Mouse (Mus musculus): ENCODE results near the gene Rtn1. TPM values are rescaled to one million over a fixed set of nuclear protein-coding genes. Genes with fewer than 3 reads are reported as not detected.

The Rtn1 gene
- polyA plus RNA-seq, 1 experiment from 2014 or later = 3.6 TPM

GRCm38 (mm10) chr12:72285366-72286345 lies 123.2 kb downstream of the Rtn1 start:
- Histone ChIP-seq H3K9ac (ENCODE audit: low read depth, low read length) (no peak overlapping the region), H3K36me3 (ENCODE audit: control insufficient read depth, insufficient read depth, low read length) (no peaks in the 10 kb centered on the region), H3K4me2 (replicated peaks; ENCODE audit: low read depth, low read length) (no peak overlapping the region), H3K27ac (ENCODE audit: low read depth, low read length) (no peak overlapping the region), H3K9me3 (ENCODE audit: control insufficient read depth, low read length) (no peaks in the 10 kb centered on the region), H3K27me3 (ENCODE audit: control insufficient read depth, insufficient read depth, low read length) (no peaks in the 10 kb centered on the region), H3K4me1 (ENCODE audit: control insufficient read depth, insufficient read depth, low read length) (no peaks in the 10 kb centered on the region), H3K4me3 (ENCODE audit: low read length) (no peak overlapping the region)
- ATAC-seq (ENCODE audit: low FRiP score, low TSS enrichment) = no peak
- WGBS = 86% methylated on average over 25 of the region's 25 CpGs

- no peaks in the 10 kb centered on the region for H3K9me3 ChIP-seq (ENCODE audit: control insufficient read depth, low read length)
- no peak overlapping the region for H3K9ac ChIP-seq (ENCODE audit: low read depth, low read length)
- no peaks in the 10 kb centered on the region for H3K27me3 ChIP-seq (ENCODE audit: control insufficient read depth, insufficient read depth, low read length)
- ATAC-seq (ENCODE audit: low FRiP score, low TSS enrichment) = no peak
- no peaks in the 10 kb centered on the region for H3K36me3 ChIP-seq (ENCODE audit: control insufficient read depth, insufficient read depth, low read length)
- WGBS = 89% methylated on average over 7 of the region's 7 CpGs
- no peak overlapping the region for H3K4me2 ChIP-seq (replicated peaks; ENCODE audit: low read depth, low read length)
- no peaks in the 10 kb centered on the region for H3K4me1 ChIP-seq (ENCODE audit: control insufficient read depth, insufficient read depth, low read length)
- H3K4me3 ChIP-seq (ENCODE audit: low read length) = no peak overlapping the region
- H3K27ac ChIP-seq (ENCODE audit: low read depth, low read length) = no peak overlapping the region
Observed at GRCm38 (mm10) chr12:72284576-72284975, 124.3 kb downstream of the Rtn1 start.

- no peak overlapping the region for H3K4me2 ChIP-seq (replicated peaks; ENCODE audit: low read depth, low read length)
- no peak for ATAC-seq (ENCODE audit: low FRiP score, low TSS enrichment)
- no peak overlapping the region for H3K9ac ChIP-seq (ENCODE audit: low read depth, low read length)
- no peaks in the 10 kb centered on the region for H3K4me1 ChIP-seq (ENCODE audit: control insufficient read depth, insufficient read depth, low read length)
- no peaks in the 10 kb centered on the region for H3K27me3 ChIP-seq (ENCODE audit: control insufficient read depth, insufficient read depth, low read length)
- no peaks in the 10 kb centered on the region for H3K36me3 ChIP-seq (ENCODE audit: control insufficient read depth, insufficient read depth, low read length)
- no peak overlapping the region for H3K27ac ChIP-seq (ENCODE audit: low read depth, low read length)
- H3K4me3 ChIP-seq (ENCODE audit: low read length) = no peak overlapping the region
- no peaks in the 10 kb centered on the region for H3K9me3 ChIP-seq (ENCODE audit: control insufficient read depth, low read length)
- 68% methylated on average over 5 of the region's 5 CpGs for WGBS
Observed at GRCm38 (mm10) chr12:72279129-72279875, 129.6 kb downstream of the Rtn1 start.

- no peak for ATAC-seq (ENCODE audit: low FRiP score, low TSS enrichment)
- 77% methylated on average over 13 of the region's 13 CpGs for whole genome bisulfite sequencing
- H3K27ac ChIP-seq (ENCODE audit: low read depth, low read length) = no peak overlapping the region
Observed at GRCm38 (mm10) chr12:72273721-72274414, 135.0 kb downstream of the Rtn1 start.

GRCm38 (mm10) chr12:72267614-72268013 lies 141.2 kb downstream of the Rtn1 start:
- H3K27me3 ChIP-seq (ENCODE audit: control insufficient read depth, insufficient read depth, low read length) = no peaks in the 10 kb centered on the region
- H3K4me2 ChIP-seq (replicated peaks; ENCODE audit: low read depth, low read length) = no peak overlapping the region
- no peak overlapping the region for H3K27ac ChIP-seq (ENCODE audit: low read depth, low read length)
- H3K9me3 ChIP-seq (ENCODE audit: control insufficient read depth, low read length) = no peaks in the 10 kb centered on the region
- H3K9ac ChIP-seq (ENCODE audit: low read depth, low read length) = no peak overlapping the region
- no peak overlapping the region for H3K4me3 ChIP-seq (ENCODE audit: low read length)
- 79% methylated on average over 2 of the region's 2 CpGs for WGBS
- no peaks in the 10 kb centered on the region for H3K4me1 ChIP-seq (ENCODE audit: control insufficient read depth, insufficient read depth, low read length)
- no peak for ATAC-seq (ENCODE audit: low FRiP score, low TSS enrichment)
- H3K36me3 ChIP-seq (ENCODE audit: control insufficient read depth, insufficient read depth, low read length) = no peaks in the 10 kb centered on the region

More at GRCm38 (mm10) chr12:72273721-72274414, 135.0 kb downstream of the Rtn1 start:
- no peak overlapping the region for H3K4me2 ChIP-seq (replicated peaks; ENCODE audit: low read depth, low read length)
- H3K4me1 ChIP-seq (ENCODE audit: control insufficient read depth, insufficient read depth, low read length) = no peaks in the 10 kb centered on the region
- no peaks in the 10 kb centered on the region for H3K27me3 ChIP-seq (ENCODE audit: control insufficient read depth, insufficient read depth, low read length)
- no peak overlapping the region for H3K9ac ChIP-seq (ENCODE audit: low read depth, low read length)
- no peaks in the 10 kb centered on the region for H3K36me3 ChIP-seq (ENCODE audit: control insufficient read depth, insufficient read depth, low read length)
- H3K9me3 ChIP-seq (ENCODE audit: control insufficient read depth, low read length) = no peaks in the 10 kb centered on the region
- H3K4me3 ChIP-seq (ENCODE audit: low read length) = no peak overlapping the region

GRCm38 (mm10) chr12:72265261-72266228 lies 143.3 kb downstream of the Rtn1 start:
- H3K4me2 ChIP-seq (replicated peaks; ENCODE audit: low read depth, low read length) = no peak overlapping the region
- no peaks in the 10 kb centered on the region for H3K36me3 ChIP-seq (ENCODE audit: control insufficient read depth, insufficient read depth, low read length)
- no peak overlapping the region for H3K27ac ChIP-seq (ENCODE audit: low read depth, low read length)
- no peak for ATAC-seq (ENCODE audit: low FRiP score, low TSS enrichment)
- no peaks in the 10 kb centered on the region for H3K27me3 ChIP-seq (ENCODE audit: control insufficient read depth, insufficient read depth, low read length)
- no peak overlapping the region for H3K4me3 ChIP-seq (ENCODE audit: low read length)
- H3K9ac ChIP-seq (ENCODE audit: low read depth, low read length) = no peak overlapping the region
- no peaks in the 10 kb centered on the region for H3K4me1 ChIP-seq (ENCODE audit: control insufficient read depth, insufficient read depth, low read length)
- WGBS = 90% methylated on average over 3 of the region's 3 CpGs
- H3K9me3 ChIP-seq (ENCODE audit: control insufficient read depth, low read length) = 0 out of 2 replicates have a peak, but pooled peaks cover 2% of the 10 kb centered on the region

- Histone ChIP-seq H3K4me1 (ENCODE audit: control insufficient read depth, insufficient read depth, low read length) (no peaks in the 10 kb centered on the region), H3K4me2 (replicated peaks; ENCODE audit: low read depth, low read length) (no peak overlapping the region), H3K4me3 (ENCODE audit: low read length) (no peak overlapping the region), H3K9ac (ENCODE audit: low read depth, low read length) (no peak overlapping the region), H3K27me3 (ENCODE audit: control insufficient read depth, insufficient read depth, low read length) (no peaks in the 10 kb centered on the region), H3K36me3 (ENCODE audit: control insufficient read depth, insufficient read depth, low read length) (no peaks in the 10 kb centered on the region), H3K9me3 (ENCODE audit: control insufficient read depth, low read length) (0 out of 2 replicates have a peak, but pooled peaks cover 2% of the 10 kb centered on the region), H3K27ac (ENCODE audit: low read depth, low read length) (no peak overlapping the region)
- 84% methylated on average over 12 of the region's 12 CpGs for WGBS
- ATAC-seq (ENCODE audit: low FRiP score, low TSS enrichment) = no peak
Observed at GRCm38 (mm10) chr12:72263213-72264103, 145.4 kb downstream of the Rtn1 start.
